Mouse (Mus musculus) cerebellum, postnatal 4 days (tissue): ENCODE measurements around the gene Pola1.

Source experiments
- DNase-seq, 2 experiments: peaks; one replicate each; pipeline ENCODE4 v3.0.0; 2022; ENCODE audit warnings: low spot score in 2 of 2, mixed read lengths in 1 of 2

Pola1 gene

GRCm38 (mm10) chrX:93289076-93289475 is 342.9 kb downstream of the Pola1 start:
- DNase-seq, result no peak

DNA sequence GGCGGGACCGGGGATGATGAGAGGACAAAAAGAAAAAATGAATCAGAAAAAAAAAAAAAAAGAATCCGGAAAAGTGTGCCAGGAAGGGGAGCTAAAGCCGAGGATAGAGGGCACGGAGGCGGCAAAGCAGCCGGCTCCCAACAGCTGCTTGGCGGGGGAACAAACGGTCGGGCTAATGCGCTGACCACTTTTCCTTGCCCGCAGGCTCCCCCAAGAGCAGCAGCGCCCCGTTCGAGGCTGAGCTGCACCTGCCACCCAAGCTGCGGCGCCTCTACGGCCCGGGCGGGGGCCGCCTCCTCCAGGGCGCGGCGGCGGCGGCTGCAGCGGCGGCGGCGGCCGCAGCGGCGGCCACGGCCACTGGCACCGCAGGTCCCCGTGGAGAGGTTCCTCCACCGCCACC is 343.6 kb downstream of the Pola1 start:
- no peak for DNase-seq

DNA sequence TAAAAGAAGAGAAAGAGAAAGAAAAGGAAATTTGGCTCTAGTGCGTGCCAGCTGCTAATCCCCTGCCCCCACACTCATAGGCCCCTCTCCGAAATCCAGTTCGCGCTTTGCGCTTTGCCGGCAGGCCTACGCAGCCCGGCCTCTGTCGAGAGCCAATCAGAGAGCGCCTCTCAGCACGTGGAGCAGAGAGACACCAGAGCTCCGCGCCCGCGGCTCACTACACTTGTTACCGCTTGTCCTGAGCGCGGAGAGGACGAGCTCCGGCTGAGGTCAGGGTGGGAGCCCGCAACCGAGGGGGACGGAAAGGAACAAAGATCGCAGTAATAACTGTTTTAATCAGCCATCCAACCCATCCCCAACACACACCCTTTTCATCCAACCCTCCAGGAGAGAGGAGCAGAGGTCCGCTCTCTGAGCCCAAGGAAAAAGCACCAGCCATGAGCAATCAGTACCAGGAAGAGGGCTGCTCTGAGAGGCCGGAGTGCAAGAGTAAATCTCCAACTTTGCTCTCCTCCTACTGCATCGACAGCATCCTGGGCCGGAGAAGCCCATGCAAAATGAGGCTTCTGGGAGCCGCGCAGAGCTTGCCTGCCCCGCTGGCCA is 345.6 kb downstream of the Pola1 start, which contains the start of gene Arx:
Arx (plus strand) TSS at position 155 of the 603 bp plus-strand sequence.
- peak; percentile 27 to 49 for DNase-seq

DNA sequence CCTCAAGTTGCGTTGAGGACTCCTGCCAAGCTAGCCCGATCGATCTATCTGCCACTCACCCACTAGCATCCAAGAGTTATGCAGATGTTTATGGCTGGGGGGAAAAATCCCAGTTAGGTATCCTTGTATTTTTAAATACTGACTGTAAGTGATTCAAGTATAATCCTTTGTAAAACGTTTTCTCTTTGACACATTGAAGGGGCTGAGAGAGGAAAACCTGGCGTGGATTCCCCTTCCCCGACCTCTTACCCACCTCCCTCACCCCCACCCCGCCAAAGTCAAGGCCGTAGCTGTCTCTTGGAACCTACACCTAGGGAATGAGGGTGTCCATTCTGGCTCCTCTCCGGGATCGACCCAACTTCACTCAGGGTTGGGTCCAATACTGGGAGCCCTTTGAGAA is 346.9 kb downstream of the Pola1 start:
- DNase-seq, result no peak

DNA sequence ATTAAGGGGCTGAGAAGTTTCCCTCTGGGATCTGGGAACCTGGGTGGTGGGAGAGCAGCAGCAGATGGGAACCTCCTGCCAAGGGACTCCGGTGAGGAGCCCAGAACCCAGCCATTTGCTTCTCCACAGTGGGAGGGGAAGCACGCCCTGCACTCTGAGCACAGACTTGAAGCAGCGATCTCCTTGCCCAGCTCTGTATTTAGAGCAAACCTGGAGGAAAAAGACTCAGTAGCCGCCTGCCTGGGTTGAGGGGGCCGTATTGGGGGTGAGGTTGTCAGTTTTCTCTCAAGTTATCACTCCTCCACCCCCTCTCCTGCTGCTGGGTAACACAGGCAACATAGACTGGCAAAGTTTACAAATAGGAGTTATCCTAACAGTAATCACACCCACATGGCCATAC is 350.2 kb downstream of the Pola1 start:
- no peak for DNase-seq

DNA sequence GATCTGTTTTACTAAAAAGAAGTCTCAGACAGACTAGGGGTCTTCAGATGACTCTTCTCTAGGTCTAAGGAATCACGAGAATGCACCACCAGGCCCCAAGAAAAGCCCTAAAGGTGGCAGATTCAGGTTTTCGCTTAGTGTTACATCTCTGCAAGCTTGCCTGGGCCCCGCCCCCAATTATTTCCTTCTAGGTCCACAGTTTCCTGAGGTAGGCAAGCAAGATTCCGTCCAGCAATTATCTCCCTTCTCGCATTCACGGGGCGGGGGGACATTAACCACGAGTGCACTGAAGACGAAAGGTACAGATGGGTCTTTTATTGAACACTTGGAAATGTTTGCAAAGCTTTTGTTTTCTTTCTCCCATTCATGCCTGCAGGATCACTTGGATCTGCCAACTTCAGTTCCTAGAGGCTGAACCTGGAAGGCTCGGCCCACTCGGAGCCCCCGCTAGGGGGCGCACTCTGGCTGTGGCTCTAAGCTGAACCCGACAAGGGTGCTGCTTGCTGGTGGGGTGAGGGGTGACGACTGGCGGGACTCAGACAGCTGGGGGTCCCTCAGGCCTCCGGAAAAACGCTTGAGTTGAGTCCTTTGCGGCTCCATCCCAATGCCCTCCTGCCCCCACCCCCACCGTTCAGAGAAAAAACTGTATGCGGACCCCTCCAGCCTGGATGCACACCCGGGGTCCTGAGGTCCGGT is 350.8 kb downstream of the Pola1 start:
- DNase-seq, result peak in 1 of 2 experiments; percentile 48

GRCm38 (mm10) chrX:93279940-93280339 is 352.0 kb downstream of the Pola1 start:
- DNase-seq, result no peak

DNA sequence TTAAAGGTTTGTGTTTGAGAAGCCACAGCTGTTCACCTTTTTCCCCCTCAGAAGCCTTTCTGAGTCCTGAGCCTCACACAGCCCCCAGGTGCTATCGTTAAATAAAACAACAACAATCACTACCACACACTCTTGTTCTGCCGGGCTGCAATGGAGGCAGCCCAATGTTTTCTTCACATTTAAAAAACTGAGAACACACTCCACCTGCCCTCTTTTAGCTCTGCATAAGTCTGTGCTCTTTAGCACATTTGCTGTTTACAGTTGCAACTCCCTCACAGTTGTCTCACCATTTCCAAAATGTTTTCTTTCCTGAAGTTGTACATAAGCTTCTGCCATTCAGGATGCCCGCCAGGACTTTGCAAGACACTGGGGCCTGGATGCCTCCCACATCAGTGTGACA is 356.3 kb downstream of the Pola1 start:
- DNase-seq, result no peak
